Comparison of ENCODE assay signal across 8 mouse cellular contexts in the genomic region with DNA sequence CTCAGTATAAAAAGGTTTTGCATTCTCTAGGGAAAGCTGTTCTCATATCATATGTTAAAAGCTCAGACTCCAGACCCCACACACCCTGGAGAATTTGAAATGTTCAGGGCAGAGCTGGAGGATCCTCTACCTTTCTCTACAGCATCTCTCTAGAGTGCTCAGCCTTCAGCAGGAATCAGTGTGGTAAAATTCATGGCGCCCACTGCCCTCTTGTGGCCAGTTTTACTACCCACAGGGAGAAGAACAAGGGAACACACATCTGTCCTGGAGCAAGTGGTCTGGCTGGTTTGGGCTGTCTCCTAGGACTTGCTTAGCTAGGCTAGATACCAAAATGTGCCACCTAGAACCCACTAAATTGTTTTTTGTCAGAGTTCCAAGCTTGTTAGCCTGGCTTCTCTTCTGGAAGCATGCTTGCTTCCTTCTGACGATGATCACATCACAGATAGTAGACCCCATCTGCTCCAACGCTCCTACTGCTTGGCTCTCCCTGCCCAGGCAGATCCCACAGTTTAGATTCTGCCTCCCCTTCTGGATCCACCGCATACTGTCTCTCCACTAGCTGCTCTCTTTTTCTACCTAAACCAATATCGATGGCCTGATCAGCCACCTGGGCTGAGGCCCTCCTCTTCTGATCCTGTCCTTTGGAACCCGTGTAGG. TPM values are rescaled to one million over a fixed set of nuclear protein-coding genes. Genes with fewer than 3 reads are reported as not detected.
DNase-seq lines count a peak whose midpoint lies in the region; ATAC-seq and TF ChIP-seq lines count a peak whose summit lies in the region.

No protein-coding gene starts in this region.

- H3K27ac ChIP-seq in bone marrow, adult 2 months (ENCODE audit: control insufficient read depth, insufficient read depth, low read depth, low read length, poor library complexity) = no peak overlapping the region
- no peak overlapping the region for H3K27ac ChIP-seq in embryonic facial prominence, embryonic 14.5 days (replicated peaks; ENCODE audit: low read depth, low read length)
- no peak overlapping the region for H3K27ac ChIP-seq in kidney, embryonic 14.5 days (ENCODE audit: low read depth, low read length)
- H3K27ac ChIP-seq in limb, embryonic 14.5 days (replicated peaks; ENCODE audit: low read depth, low read length) = no peak overlapping the region

- H3K79me3 ChIP-seq in C2C12 (ENCODE audit: low read depth) = no peaks in the 10 kb centered on the region

- TF ChIP-seq CTCF in C2C12 (IDR thresholded peaks at IDR 0.05; ENCODE audit: control insufficient read depth, insufficient read depth, insufficient read length) = peak; percentile 57
- peak; percentile 79 for TF ChIP-seq CTCF in bone marrow, adult 2 months (IDR thresholded peaks at IDR 0.05; ENCODE audit: control insufficient read depth, insufficient read depth, low read length)

- no peaks in the 10 kb centered on the region for H3K79me2 ChIP-seq in C2C12 (ENCODE audit: control insufficient read depth, insufficient read depth)

- H3K4me3 ChIP-seq in C2C12 (ENCODE audit: insufficient read depth, poor library complexity, severe bottlenecking) = no peak overlapping the region
- H3K4me3 ChIP-seq in bone marrow, adult 2 months (replicated peaks; ENCODE audit: control insufficient read depth, low read depth, low read length) = no peak overlapping the region
- H3K4me3 ChIP-seq in embryonic facial prominence, embryonic 14.5 days (ENCODE audit: low read depth, low read length) = no peak overlapping the region
- no peak overlapping the region for H3K4me3 ChIP-seq in kidney, embryonic 14.5 days (ENCODE audit: low read length)
- H3K4me3 ChIP-seq in limb, embryonic 14.5 days (replicated peaks; ENCODE audit: low read length) = no peak overlapping the region

- no peak for TF ChIP-seq POLR2A in bone marrow, adult 2 months (IDR thresholded peaks at IDR 0.05; ENCODE audit: borderline replicate concordance, control insufficient read depth, low read depth, low read length)
- no peak for TF ChIP-seq POLR2A in limb, embryonic 14.5 days (IDR thresholded peaks at IDR 0.05; ENCODE audit: borderline replicate concordance, extremely low read depth, insufficient read depth, insufficient read length)

- no peaks in the 10 kb centered on the region for H3K4me1 ChIP-seq in bone marrow, adult 2 months (ENCODE audit: control insufficient read depth, insufficient read depth, low read length)
- H3K4me1 ChIP-seq in embryonic facial prominence, embryonic 14.5 days (ENCODE audit: control insufficient read depth, insufficient read depth, low read length) = no peaks in the 10 kb centered on the region
- H3K4me1 ChIP-seq in kidney, embryonic 14.5 days (ENCODE audit: control insufficient read depth, insufficient read depth, low read length) = no peaks in the 10 kb centered on the region
- peaks cover 16% of the 10 kb centered on the region for H3K4me1 ChIP-seq in limb, embryonic 14.5 days (ENCODE audit: control insufficient read depth, insufficient read depth, low read length)

- H3ac ChIP-seq in C2C12 (ENCODE audit: control insufficient read depth, insufficient read length, low read depth) = no peak overlapping the region

- ATAC-seq in embryonic facial prominence, embryonic 14.5 days (ENCODE audit: low read depth) = peak; percentile 89
- ATAC-seq in kidney, embryonic 14.5 days (ENCODE audit: low FRiP score, low TSS enrichment) = peak; percentile 89
- ATAC-seq in limb, embryonic 14.5 days (ENCODE audit: low FRiP score, low read depth) = peak; percentile 73
- peak; percentile 74; the same call in 1 of the 2 replicates for ATAC-seq in monocyte, adult 5-6 weeks (replicated peaks; ENCODE audit: insufficient number of reproducible peaks, low FRiP score, low TSS enrichment, poor library complexity, severe bottlenecking)

- no peak overlapping the region for H3K4me2 ChIP-seq in embryonic facial prominence, embryonic 14.5 days (ENCODE audit: low read depth, low read length)
- H3K4me2 ChIP-seq in kidney, embryonic 14.5 days (replicated peaks; ENCODE audit: low read depth, low read length) = no peak overlapping the region
- H3K4me2 ChIP-seq in limb, embryonic 14.5 days (replicated peaks; ENCODE audit: low read depth, low read length, severe bottlenecking) = no peak overlapping the region

- no peaks in the 10 kb centered on the region for H3K36me3 ChIP-seq in C2C12 (ENCODE audit: control insufficient read depth, insufficient read depth)
- H3K36me3 ChIP-seq in embryonic facial prominence, embryonic 14.5 days (ENCODE audit: control insufficient read depth, insufficient read depth, low read length) = no peaks in the 10 kb centered on the region
- no peaks in the 10 kb centered on the region for H3K36me3 ChIP-seq in kidney, embryonic 14.5 days (ENCODE audit: control insufficient read depth, insufficient read depth, low read length)
- no peaks in the 10 kb centered on the region for H3K36me3 ChIP-seq in limb, embryonic 14.5 days (ENCODE audit: control insufficient read depth, insufficient read depth, low read length)

- peak; percentile 88 for DNase-seq in embryonic facial prominence, embryonic 14.5 days (ENCODE audit: low spot score)
- peak; percentile 17 to 63 for DNase-seq in heart, adult 9 months (ENCODE audit: low spot score in 2 of 2)
- DNase-seq in limb, embryonic 14.5 days (ENCODE audit: low spot score) = peak; percentile 84
- DNase-seq in spleen, postnatal 4 days (ENCODE audit: low spot score in 2 of 2) = peak; percentile 39 to 73

- H3K9me3 ChIP-seq in embryonic facial prominence, embryonic 14.5 days (ENCODE audit: control insufficient read depth, low read length) = no peaks in the 10 kb centered on the region
- no peaks in the 10 kb centered on the region for H3K9me3 ChIP-seq in kidney, embryonic 14.5 days (ENCODE audit: control insufficient read depth, low read length)
- H3K9me3 ChIP-seq in limb, embryonic 14.5 days (ENCODE audit: control insufficient read depth, low read length) = no peaks in the 10 kb centered on the region

- no peak overlapping the region for H3K9ac ChIP-seq in embryonic facial prominence, embryonic 14.5 days (ENCODE audit: low read depth, low read length)
- H3K9ac ChIP-seq in kidney, embryonic 14.5 days (ENCODE audit: low read depth, low read length) = no peak overlapping the region
- no peak overlapping the region for H3K9ac ChIP-seq in limb, embryonic 14.5 days (ENCODE audit: low read depth, low read length, severe bottlenecking)

- WGBS in bone marrow, adult 2 months = 72% methylated on average over 6 of the region's 6 CpGs
- WGBS in embryonic facial prominence, embryonic 14.5 days = 60% methylated on average over 6 of the region's 6 CpGs
- 67% methylated on average over 6 of the region's 6 CpGs for WGBS in kidney, embryonic 14.5 days
- 60% methylated on average over 6 of the region's 6 CpGs for WGBS in limb, embryonic 14.5 days

- no peaks in the 10 kb centered on the region for H3K27me3 ChIP-seq in C2C12 (ENCODE audit: control insufficient read depth, insufficient read depth, insufficient read length)
- no peaks in the 10 kb centered on the region for H3K27me3 ChIP-seq in embryonic facial prominence, embryonic 14.5 days (replicated peaks; ENCODE audit: control insufficient read depth, insufficient read depth, low read length)
- H3K27me3 ChIP-seq in kidney, embryonic 14.5 days (ENCODE audit: control insufficient read depth, insufficient read depth, low read length) = no peaks in the 10 kb centered on the region
- H3K27me3 ChIP-seq in limb, embryonic 14.5 days (ENCODE audit: control insufficient read depth, insufficient read depth, low read length) = no peaks in the 10 kb centered on the region

TF ChIP-seq in C2C12, 6 proteins besides CTCF, POLR2A, EP300 and RAD21:
- no peak for TF ChIP-seq MAX (IDR thresholded peaks at IDR 0.05)

RNA-seq across cellular contexts. Expression of gene Rmdn2, which starts 31.3 kb away (rescaled TPM):
- polyA plus RNA-seq in C2C12 (2012; fragmentation: generic; extraction: Trizol) = 4.7 TPM
- polyA plus RNA-seq in bone marrow, adult 2 months (2011; ENCODE audit: insufficient read depth, insufficient read length, low replicate concordance, missing spikeins) = 2.9 TPM in 1 of 2 replicates, not detected in the other
- polyA plus RNA-seq in embryonic facial prominence, embryonic 14.5 days (2014; fragmentation: Nextera tagmentation; extraction: Ambion mirVana) = 12.4 and 12.7 TPM in 2 replicates
- 13.8 and 15.1 TPM in 2 replicates for polyA plus RNA-seq in kidney, embryonic 14.5 days (2014; fragmentation: Nextera tagmentation; extraction: Ambion mirVana)
- 4.9 and 7.6 TPM in 2 replicates for polyA plus RNA-seq in limb, embryonic 14.5 days (2012; rRNA removed)
- polyA plus RNA-seq in limb, embryonic 14.5 days (2014; fragmentation: Nextera tagmentation; extraction: Ambion mirVana) = 10.7 and 11.9 TPM in 2 replicates
- total RNA-seq in monocyte, adult 5-6 weeks (2017) = 10.2 to 15.0 TPM (median 12.8 TPM) in 3 replicates
